Mouse (Mus musculus) hindbrain, embryonic 11.5 days (tissue): Measurements from ENCODE around the gene Rnase2b. TPM values are rescaled to one million over a fixed set of nuclear protein-coding genes. Genes with fewer than 3 reads are reported as not detected.
"Not testable (repeated sequence)": the region's sequence is repeated elsewhere in the genome, so short reads cannot be mapped to it uniquely, and the experiment has no call there.

Source experiments
- ATAC-seq: fragments of 200-750 bp; cut with Nextera tagmentation; 2 replicates; pipeline ENCODE4 v1.8.0; 2017; ENCODE audit warnings: mild to moderate bottlenecking, moderate TSS enrichment, moderate library complexity; ENCODE audit not compliant: low FRiP score
- DNase-seq: peaks from one replicate; pipeline ENCODE4 v3.0.0-alpha.2; 2015; ENCODE audit warnings: low spot score
- H3K27ac ChIP-seq: fragments of 300-500 bp; sonication (generic); 2 replicates; pipeline ENCODE4 v1.5.1; 2014; ENCODE audit warnings: mild to moderate bottlenecking, low read depth, low read length
- H3K27me3 ChIP-seq: fragments of 300-500 bp; sonication (generic); 2 replicates; pipeline ENCODE4 v1.6.1; 2014; ENCODE audit warnings: mild to moderate bottlenecking, low read length, moderate library complexity, mixed read lengths; ENCODE audit not compliant: control insufficient read depth, insufficient read depth
- H3K36me3 ChIP-seq: fragments of 300-500 bp; sonication (generic); 2 replicates; pipeline ENCODE4 v1.6.1; 2014; ENCODE audit warnings: mild to moderate bottlenecking, low read length, moderate library complexity, mixed read lengths; ENCODE audit not compliant: control insufficient read depth, insufficient read depth
- H3K4me1 ChIP-seq: fragments of 300-500 bp; sonication (generic); replicated peaks from 2 replicates; pipeline ENCODE4 v1.6.1; 2014; ENCODE audit warnings: low read length, mixed read lengths; ENCODE audit not compliant: control insufficient read depth, insufficient read depth
- H3K4me2 ChIP-seq: fragments of 300-500 bp; sonication (generic); replicated peaks from 2 replicates; pipeline ENCODE4 v1.6.1; 2014; ENCODE audit warnings: mild to moderate bottlenecking, low read depth, low read length
- H3K4me3 ChIP-seq: fragments of 300-500 bp; sonication (generic); 2 replicates; pipeline ENCODE4 v1.5.1; 2014; ENCODE audit warnings: low read depth, low read length
- H3K9ac ChIP-seq: fragments of 300-500 bp; sonication (generic); 2 replicates; pipeline ENCODE4 v1.6.1; 2014; ENCODE audit warnings: low read depth, low read length
- H3K9me3 ChIP-seq: fragments of 300-500 bp; sonication (generic); 2 replicates; pipeline ENCODE4 v1.6.1; 2016; ENCODE audit warnings: low read length; ENCODE audit not compliant: control insufficient read depth
- WGBS: fragments of 180-500 bp; shearing (Covaris S2); extraction: QIAGEN DNeasy Blood & Tissue Kit; methylation state at CpG from one replicate; pipeline ENCODE4 v1.1.7; 2014; 5-methylcytosine and 5-hydroxymethylcytosine counted together
- polyA plus RNA-seq: library from polyadenylated mRNA; unstranded; fragments of >200 nt; fragmentation: Nextera tagmentation; extraction: Ambion mirVana; gene quantifications from 2 replicates; pipeline ENCODE4 v1.2.1, GENCODE M21; 2014

Rnase2b gene
- polyA plus RNA-seq, 1 experiment from 2014 or later: not detected

DNA sequence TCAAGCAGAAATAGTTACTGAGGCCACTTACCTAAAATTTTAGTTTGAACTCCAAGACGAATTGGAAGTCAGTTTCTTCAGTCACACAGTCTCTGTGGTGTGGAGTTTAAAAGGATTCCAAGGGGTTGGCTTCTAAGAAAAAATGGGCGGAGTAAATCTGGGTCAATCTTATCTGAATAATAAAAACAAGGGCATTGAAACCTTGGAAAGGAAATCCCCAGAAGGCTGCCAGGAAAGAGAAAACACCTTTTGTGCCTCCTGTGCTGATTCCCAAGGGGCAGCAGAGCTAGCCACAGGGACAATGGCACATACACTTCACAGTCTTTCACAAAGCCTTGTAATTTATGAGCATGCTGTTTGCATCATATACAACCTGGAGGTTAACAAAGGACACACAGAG, 15.4 kb upstream of the Rnase2b start, which contains the start of gene Rnase1:
Gene Rnase1 (minus strand): TSS at position 101 of the 400 bp plus-strand sequence.
- H3K27ac ChIP-seq: no peak within 1 kb of the TSS

DNA sequence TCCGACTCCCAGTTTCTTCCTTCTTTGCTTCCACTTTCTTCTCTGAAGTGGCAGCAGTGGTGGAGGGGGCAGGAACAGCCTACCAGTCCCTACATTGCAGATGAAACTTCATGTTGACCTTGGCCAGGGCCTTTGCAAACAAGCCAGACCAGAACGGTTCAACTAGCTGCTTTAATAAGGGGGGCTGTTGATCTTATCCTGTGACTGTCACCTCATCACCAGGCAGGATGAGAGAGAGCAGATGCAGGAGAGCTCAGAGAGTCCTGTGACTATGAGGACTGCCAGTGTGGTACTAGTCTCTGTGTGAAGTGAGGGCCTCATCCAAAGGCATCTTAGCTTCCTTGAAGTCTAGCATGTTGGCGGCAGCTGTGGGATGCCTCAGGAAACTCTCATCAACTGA, 14.1 kb upstream of the Rnase2b start:
- 61% methylated on average over 3 of the region's 3 CpGs for WGBS
- no peak overlapping the region for H3K4me2 ChIP-seq
- no peaks in the 10 kb centered on the region for H3K9me3 ChIP-seq
- no peaks in the 10 kb centered on the region for H3K4me1 ChIP-seq
- H3K27me3 ChIP-seq: no peaks in the 10 kb centered on the region
- no peak overlapping the region for H3K9ac ChIP-seq
- H3K36me3 ChIP-seq: no peaks in the 10 kb centered on the region
- DNase-seq: no peak
- no peak overlapping the region for H3K4me3 ChIP-seq
- no peak overlapping the region for H3K27ac ChIP-seq
- ATAC-seq: no peak

More for the DNA sequence above, 15.4 kb upstream of the Rnase2b start, which contains the start of gene Rnase1:
- H3K9ac ChIP-seq: no peak within 1 kb of the TSS
- no peak within 1 kb of the TSS for H3K4me3 ChIP-seq
- WGBS: 43% methylated on average over 2 of the region's 2 CpGs
- H3K36me3 ChIP-seq: no peaks in the 10 kb centered on the region
- ATAC-seq (no peak; the same call in 1 of the 2 replicates), DNase-seq (no peak)
- no peak within 1 kb of the TSS for H3K4me2 ChIP-seq
- no peaks in the 10 kb centered on the region for H3K27me3 ChIP-seq
- H3K9me3 ChIP-seq: no peaks in the 10 kb centered on the region
- H3K4me1 ChIP-seq: no peaks in the 10 kb centered on the region

GRCm38 (mm10) chr14:51149164-51149563, 12.9 kb upstream of the Rnase2b start:
- ATAC-seq (no peak), DNase-seq (no peak)
- H3K36me3 ChIP-seq: no peaks in the 10 kb centered on the region
- H3K27me3 ChIP-seq: no peaks in the 10 kb centered on the region
- H3K4me1 ChIP-seq: no peaks in the 10 kb centered on the region
- H3K9me3 ChIP-seq: no peaks in the 10 kb centered on the region
- WGBS: 71% methylated on average over 5 of the region's 5 CpGs
- no peak overlapping the region for H3K9ac ChIP-seq
- H3K4me3 ChIP-seq: no peak overlapping the region
- H3K4me2 ChIP-seq: no peak overlapping the region
- H3K27ac ChIP-seq: no peak overlapping the region

GRCm38 (mm10) chr14:51150206-51150831, 11.7 kb upstream of the Rnase2b start:
- H3K36me3 ChIP-seq: no peaks in the 10 kb centered on the region
- H3K9me3 ChIP-seq: no peaks in the 10 kb centered on the region
- no peak overlapping the region for H3K4me3 ChIP-seq
- no peak for DNase-seq
- ATAC-seq: no peak
- no peak overlapping the region for H3K27ac ChIP-seq
- H3K4me1 ChIP-seq: no peaks in the 10 kb centered on the region
- H3K4me2 ChIP-seq: no peak overlapping the region
- WGBS: 92% methylated on average over 3 of the region's 3 CpGs
- H3K9ac ChIP-seq: no peak overlapping the region
- no peaks in the 10 kb centered on the region for H3K27me3 ChIP-seq

GRCm38 (mm10) chr14:51152249-51152870, 9.7 kb upstream of the Rnase2b start:
- no peaks in the 10 kb centered on the region for H3K27me3 ChIP-seq
- no peak overlapping the region for H3K4me2 ChIP-seq
- H3K4me3 ChIP-seq: no peak overlapping the region
- no peaks in the 10 kb centered on the region for H3K36me3 ChIP-seq
- no peaks in the 10 kb centered on the region for H3K9me3 ChIP-seq
- H3K9ac ChIP-seq: no peak overlapping the region
- DNase-seq: no peak
- ATAC-seq: no peak
- H3K27ac ChIP-seq: no peak overlapping the region
- 85% methylated on average over 5 of the region's 5 CpGs for WGBS
- H3K4me1 ChIP-seq: no peaks in the 10 kb centered on the region

- Histone ChIP-seq H3K4me1 (no peaks in the 10 kb centered on the region), H3K27me3 (no peaks in the 10 kb centered on the region), H3K4me3 (no peak overlapping the region), H3K4me2 (no peak overlapping the region), H3K36me3 (no peaks in the 10 kb centered on the region), H3K27ac (no peak overlapping the region), H3K9ac (no peak overlapping the region), H3K9me3 (no peaks in the 10 kb centered on the region)
- DNase-seq (no peak), ATAC-seq (no peak)
- 87% methylated on average over 5 of the region's 5 CpGs for whole genome bisulfite sequencing
Measured at GRCm38 (mm10) chr14:51156056-51156735, 5.9 kb upstream of the Rnase2b start.

- Histone ChIP-seq H3K27ac (no peak overlapping the region), H3K27me3 (no peaks in the 10 kb centered on the region), H3K4me2 (no peak overlapping the region), H3K36me3 (no peaks in the 10 kb centered on the region), H3K4me1 (no peaks in the 10 kb centered on the region), H3K4me3 (no peak overlapping the region), H3K9ac (no peak overlapping the region), H3K9me3 (no peaks in the 10 kb centered on the region)
- no peak for DNase-seq
- 68% methylated on average over 4 of the region's 4 CpGs for WGBS
- no peak for ATAC-seq
Measured at GRCm38 (mm10) chr14:51156736-51157068, 5.4 kb upstream of the Rnase2b start.

DNA sequence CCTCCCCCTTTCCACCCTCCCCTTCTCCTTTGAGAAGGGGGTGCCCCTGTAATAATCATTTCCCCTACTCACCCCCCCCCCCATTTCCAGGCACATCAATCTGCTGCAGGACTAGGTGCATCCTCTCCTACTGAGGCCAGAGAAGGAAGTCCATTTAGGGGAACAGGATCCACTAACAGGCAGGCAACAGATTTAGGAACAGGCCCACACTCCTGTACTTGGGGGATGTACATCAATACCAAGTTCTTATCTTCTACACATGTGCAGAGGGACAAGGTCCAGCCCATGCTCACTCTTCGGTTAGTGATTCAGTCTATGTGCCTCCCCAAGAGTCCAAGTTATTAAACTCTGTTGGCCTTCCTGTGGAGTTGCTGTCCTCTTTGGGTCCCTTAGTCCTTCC, 5.0 kb upstream of the Rnase2b start:
- whole genome bisulfite sequencing: 100% methylated on average over 1 of the region's 1 CpGs
- H3K4me3 ChIP-seq: no peak overlapping the region
- no peaks in the 10 kb centered on the region for H3K27me3 ChIP-seq
- no peaks in the 10 kb centered on the region for H3K4me1 ChIP-seq
- DNase-seq (no peak), ATAC-seq (no peak)
- H3K9me3 ChIP-seq: no peaks in the 10 kb centered on the region
- H3K36me3 ChIP-seq: no peaks in the 10 kb centered on the region
- H3K27ac ChIP-seq: no peak overlapping the region
- H3K9ac ChIP-seq: no peak overlapping the region
- no peak overlapping the region for H3K4me2 ChIP-seq

DNA sequence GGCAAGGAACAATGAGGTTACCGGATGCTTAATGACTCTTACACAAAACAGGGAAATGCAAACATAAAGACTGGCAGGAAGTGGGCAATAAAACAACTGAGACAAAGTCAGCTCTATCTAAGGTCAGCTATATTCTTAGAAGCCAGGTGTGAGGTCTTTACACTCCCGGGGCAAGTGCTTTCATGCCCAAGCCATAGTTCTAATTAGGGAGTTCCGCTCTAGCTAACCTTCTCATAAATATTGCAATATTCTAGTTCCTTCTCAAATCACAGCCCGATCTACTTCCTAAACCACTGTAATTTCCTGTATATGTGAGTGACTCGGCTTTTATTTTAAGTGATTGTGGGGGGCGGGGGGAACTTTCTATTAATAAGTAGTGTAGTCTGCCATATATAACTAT, 1.3 kb downstream of the Rnase2b start:
- not testable (repeated sequence) for H3K36me3 ChIP-seq, DNase-seq, H3K27ac ChIP-seq, H3K4me1 ChIP-seq, H3K4me3 ChIP-seq, H3K9ac ChIP-seq, H3K27me3 ChIP-seq, ATAC-seq, H3K4me2 ChIP-seq, H3K9me3 ChIP-seq
- WGBS: 95% methylated on average over 6 of the region's 6 CpGs
